8 mouse cellular contexts compared by ENCODE assay signal in genomic region chr10:79783920-79784800, GRCm38 (mm10). TPM values are rescaled to one million over a fixed set of nuclear protein-coding genes. Genes with fewer than 3 reads are reported as not detected.
DNase-seq lines count a peak whose midpoint lies in the region.

No protein-coding gene starts in this region.

- DNase-seq in adrenal gland, postnatal 10 days = peak; percentile 68
- DNase-seq in adrenal gland, adult 18-20 months (ENCODE audit: low spot score in 2 of 2) = no peak
- DNase-seq in kidney, postnatal 25 days = peak; percentile 44 to 76
- no peak for DNase-seq in kidney, adult 11 months
- peak; percentile 84 for DNase-seq in ZHBTc4 (ENCODE audit: low read depth, low spot score)
- peak; percentile 70 for DNase-seq in lung, postnatal 36 days
- DNase-seq in layer of hippocampus, postnatal 14 days (ENCODE audit: low spot score in 2 of 2) = no peak
- no peak for DNase-seq in right cerebral cortex, adult 18-20 months

RNA-seq across cellular contexts. Expression of gene Prss57, which starts 6.6 kb away (rescaled TPM):
- under 1 TPM; 0.09 to 0.21 TPM for total RNA-seq in adrenal gland, postnatal 10 days (2021)
- total RNA-seq in adrenal gland, adult 18-20 months (2021) = not detected
- total RNA-seq in layer of hippocampus, postnatal 14 days (2021) = under 1 TPM in 1 of 2 experiments, not detected in 1; 0.16 TPM

RNA-seq across cellular contexts. Expression of gene Fstl3, which starts 7.1 kb away (rescaled TPM):
- total RNA-seq in adrenal gland, postnatal 10 days (2021) = 1 to 10 TPM; 5.5 to 5.7 TPM
- total RNA-seq in adrenal gland, adult 18-20 months (2021) = 10 to 100 TPM; 11.0 to 28.5 TPM
- total RNA-seq in layer of hippocampus, postnatal 14 days (2021) = 1 to 10 TPM; 1.2 to 2.4 TPM

RNA-seq across cellular contexts. Expression of gene Palm, which starts 9.2 kb away (rescaled TPM):
- total RNA-seq in adrenal gland, postnatal 10 days (2021) = 10 to 100 TPM; 69.6 to 80.2 TPM
- total RNA-seq in adrenal gland, adult 18-20 months (2021) = 10 to 100 TPM; 59.4 to 62.2 TPM
- 100 to 1,000 TPM; 356 to 379 TPM for total RNA-seq in layer of hippocampus, postnatal 14 days (2021)

RNA-seq across cellular contexts. Expression of gene Rnf126, which starts 17.4 kb away (rescaled TPM):
- total RNA-seq in adrenal gland, postnatal 10 days (2021) = 10 to 100 TPM; 50.8 to 55.1 TPM
- 10 to 100 TPM; 47.4 to 51.1 TPM for total RNA-seq in adrenal gland, adult 18-20 months (2021)
- total RNA-seq in layer of hippocampus, postnatal 14 days (2021) = 10 to 100 TPM; 86.1 to 90.5 TPM

RNA-seq across cellular contexts. Expression of gene Fgf22, which starts 29.3 kb away (rescaled TPM):
- total RNA-seq in adrenal gland, postnatal 10 days (2021) = not detected
- under 1 TPM in 1 of 2 experiments, not detected in 1; 0.13 TPM for total RNA-seq in adrenal gland, adult 18-20 months (2021)
- 1 to 10 TPM in 1 of 2 experiments, under 1 TPM in 1; 0.88 to 1.7 TPM for total RNA-seq in layer of hippocampus, postnatal 14 days (2021)

Comparison
In these comparisons a context has a peak if more than half of its experiments do, and no peak if none do; other contexts are left out.
1. DNase-seq: peak in adrenal gland, postnatal 10 days (single experiment), kidney, postnatal 25 days (2 of 2), ZHBTc4 (single experiment) and lung, postnatal 36 days (single experiment); none in adrenal gland, adult 18-20 months (0 of 2), kidney, adult 11 months (single experiment), layer of hippocampus, postnatal 14 days (0 of 2) and right cerebral cortex, adult 18-20 months (single experiment).
2. RNA of gene Palm, which starts 9.2 kb away (total RNA-seq): 356 to 379 TPM in layer of hippocampus, postnatal 14 days; 69.6 to 80.2 TPM in adrenal gland, postnatal 10 days and 59.4 to 62.2 TPM in adrenal gland, adult 18-20 months; every median in the first group is over 4 times any median in the second.